Mouse (Mus musculus) B cell, adult 2 months (primary cell): Measurements from ENCODE around the gene Icosl.
A peak's percentile ranks its signal among the peaks of the same experiment; 100 is the strongest.
"Not testable (repeated sequence)": the region's sequence is repeated elsewhere in the genome, so short reads cannot be mapped to it uniquely, and the experiment has no call there.

Experiments
- DNase-seq, 2 experiments: peaks; one replicate each; pipeline ENCODE4 v3.0.0; 2022

Gene Icosl

DNA sequence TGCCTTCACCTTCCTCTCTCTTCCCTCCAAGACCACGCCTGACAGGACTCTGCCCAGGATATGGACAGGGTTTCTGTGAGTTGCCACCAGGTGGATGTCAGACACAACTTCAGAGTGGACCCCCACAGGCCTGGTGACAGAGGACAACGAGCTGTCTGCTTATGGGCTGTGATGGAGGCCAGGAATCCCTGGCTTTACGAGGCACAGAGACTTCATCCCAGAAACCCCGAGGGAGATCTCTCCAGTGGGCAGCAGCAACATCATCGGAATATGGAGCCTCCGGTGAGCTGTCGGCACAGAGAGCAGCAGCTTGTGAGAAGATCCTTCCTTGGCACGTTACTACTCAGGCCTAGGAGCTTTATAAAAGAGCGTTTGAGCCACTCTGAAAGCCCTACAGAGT, 8.8 kb downstream of the Icosl start:
- DNase-seq, result no peak

GRCm38 (mm10) chr10:78078276-78078675, 9.2 kb downstream of the Icosl start:
- DNase-seq, result no peak

GRCm38 (mm10) chr10:78079955-78080591, 11.0 kb downstream of the Icosl start:
- DNase-seq, result no peak

DNA sequence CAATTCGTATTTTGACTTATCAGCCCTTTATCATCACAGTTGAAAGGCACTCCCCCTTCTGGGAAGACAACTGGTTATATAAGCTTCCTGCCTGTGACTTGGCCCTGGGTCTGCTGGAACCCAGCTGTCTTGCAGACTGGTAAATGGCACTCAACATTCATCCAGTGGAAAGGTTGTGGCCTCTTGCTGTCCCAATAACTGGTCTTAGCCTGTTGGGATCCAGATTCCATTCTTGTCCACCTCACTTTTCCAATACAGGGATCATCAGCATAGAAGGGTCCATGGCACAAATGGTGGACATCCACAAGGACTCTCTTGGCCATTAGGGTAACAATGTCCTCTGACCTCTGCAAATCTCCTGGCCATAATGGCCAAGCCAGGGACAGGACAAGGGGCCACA, 15.0 kb downstream of the Icosl start:
- no peak for DNase-seq

DNA sequence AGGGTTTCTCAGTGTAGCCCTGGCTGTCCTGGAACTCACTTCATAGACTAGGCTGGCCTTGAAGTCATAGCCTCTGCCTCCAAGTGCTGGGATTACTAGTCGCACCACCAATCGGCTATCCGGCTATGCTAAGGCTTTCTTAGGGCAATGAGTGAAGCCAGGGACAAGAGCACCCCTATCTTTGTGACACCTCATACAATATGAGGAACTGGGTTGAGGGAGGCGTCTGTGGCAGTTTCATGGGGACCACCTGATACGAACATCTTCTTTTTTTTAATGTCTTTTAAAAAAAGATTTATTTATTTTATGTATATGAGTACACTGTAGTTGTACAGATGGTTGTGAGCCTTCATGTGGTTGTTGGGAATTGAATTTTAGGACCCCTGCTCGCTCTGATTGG, 16.6 kb downstream of the Icosl start:
- peak; percentile 42 to 51 for DNase-seq

DNA sequence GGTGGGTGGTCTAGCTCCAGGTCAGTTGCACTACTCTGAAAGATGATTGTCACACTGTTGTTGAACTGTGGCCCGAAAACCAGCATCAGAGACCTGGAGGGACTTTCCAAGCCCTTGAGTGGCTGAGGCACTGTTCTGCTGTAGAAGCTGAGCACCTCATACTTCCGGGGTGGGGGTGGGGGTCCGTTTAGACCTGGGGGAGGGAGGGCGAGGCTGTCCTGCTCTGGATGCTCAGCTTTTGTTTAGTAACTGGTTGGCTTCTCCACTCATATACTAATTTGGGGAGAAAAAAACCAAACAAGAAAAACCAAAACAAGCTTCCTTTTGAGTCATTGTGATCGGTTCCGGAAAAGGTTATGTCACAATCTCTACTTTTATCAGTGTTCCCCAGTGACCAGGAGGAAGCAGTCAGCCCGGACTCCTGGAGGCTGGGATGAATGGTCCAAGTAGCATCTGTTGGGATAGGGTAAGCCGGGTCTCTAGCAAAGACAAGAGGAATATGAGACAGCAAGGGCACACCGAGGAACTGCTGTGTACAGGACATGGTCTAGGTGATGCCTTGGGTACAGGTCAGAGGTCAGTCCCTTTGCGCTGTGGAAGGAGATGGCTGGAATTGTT, 17.5 kb downstream of the Icosl start:
- DNase-seq, result peak; percentile 75 to 79

DNA sequence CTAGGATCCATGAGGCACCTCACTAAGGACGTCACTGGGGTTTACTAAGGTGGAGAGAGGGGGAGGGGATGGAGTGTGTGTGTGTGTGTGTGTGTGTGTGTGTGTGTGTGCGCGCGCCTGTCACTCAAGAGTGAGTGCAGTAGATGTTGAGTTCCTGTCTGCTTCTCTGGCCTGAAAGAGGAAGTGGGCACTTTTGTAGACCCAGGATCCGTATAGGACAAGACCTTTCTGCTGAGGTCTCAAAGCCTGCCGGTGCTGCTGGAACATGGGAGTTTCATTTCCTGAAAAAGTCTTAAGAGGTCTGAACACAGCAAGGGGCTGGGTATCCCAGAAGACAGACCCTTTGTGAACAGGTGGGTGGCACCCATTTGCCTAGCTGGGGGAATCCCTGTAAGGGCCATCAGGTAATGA, 18.0 kb downstream of the Icosl start:
- DNase-seq, result peak; percentile 81 to 84

DNA sequence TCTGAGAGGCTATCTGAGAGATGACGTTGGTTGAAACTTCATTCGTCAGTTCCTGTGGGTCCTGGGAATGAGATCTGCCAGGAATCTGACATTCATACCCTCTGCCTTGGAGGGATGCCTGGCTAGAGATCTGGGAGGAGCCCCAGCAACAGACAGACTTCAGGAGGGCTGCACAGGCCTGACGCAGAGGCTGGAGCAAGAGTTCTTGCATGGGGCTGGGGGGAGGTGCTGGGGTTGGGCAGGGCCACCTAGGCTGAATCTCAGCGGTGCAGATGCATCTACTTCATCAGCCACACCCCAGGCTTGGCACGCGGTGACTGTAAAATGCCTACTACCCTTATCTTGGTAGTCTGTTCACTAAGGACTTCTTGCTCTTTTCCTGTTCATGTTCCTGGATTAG, 21.1 kb downstream of the Icosl start:
- DNase-seq, result peak; percentile 57 to 63

DNA sequence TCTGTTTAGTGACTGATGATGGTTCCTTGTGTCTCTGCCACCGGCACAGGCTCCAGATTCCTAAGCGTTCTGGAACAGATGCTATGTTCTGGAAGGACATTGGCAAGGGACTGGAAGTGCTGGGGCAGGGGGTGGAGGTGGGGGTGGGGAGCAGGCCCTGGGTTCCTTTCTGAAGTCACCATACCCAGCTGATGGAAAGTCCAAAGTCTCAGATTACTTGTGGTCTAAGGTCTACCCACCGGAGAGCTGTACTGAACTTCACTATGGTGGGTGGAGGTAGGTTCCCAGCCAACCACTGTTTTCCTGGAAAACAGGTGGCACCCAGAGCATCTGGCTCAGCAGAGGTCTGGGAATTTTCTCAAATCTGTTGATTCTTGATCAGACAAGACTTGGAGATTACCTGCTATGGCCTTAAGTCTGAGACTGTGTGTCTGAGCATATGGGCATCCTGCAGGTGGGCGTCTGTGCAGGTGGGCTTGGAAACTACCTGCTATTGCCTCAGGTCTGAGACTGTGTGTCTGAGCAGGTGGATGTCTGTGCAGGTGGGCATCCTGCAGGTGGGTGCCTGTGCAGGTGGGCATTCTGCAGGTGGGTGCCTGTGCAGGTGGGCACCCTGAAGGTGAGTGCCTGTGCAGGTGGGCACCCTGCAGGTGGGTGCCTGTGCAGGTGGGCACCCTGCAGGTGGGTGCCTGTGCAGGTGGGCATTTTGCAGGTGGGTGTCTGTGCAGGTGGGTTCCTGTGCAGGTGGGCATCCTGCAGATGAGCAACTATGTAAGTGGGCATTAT, 21.8 kb downstream of the Icosl start:
- DNase-seq, result no peak

- DNase-seq, result peak; percentile 79 to 82
Observed at GRCm38 (mm10) chr10:78091865-78092724, 23.0 kb downstream of the Icosl start.

- DNase-seq, result peak; percentile 93 to 97
Observed at GRCm38 (mm10) chr10:78092725-78093029, 23.6 kb downstream of the Icosl start.

GRCm38 (mm10) chr10:78095221-78095620, 26.1 kb downstream of the Icosl start:
- no peak for DNase-seq

GRCm38 (mm10) chr10:78095954-78096931, 27.1 kb downstream of the Icosl start:
- DNase-seq, result no peak

GRCm38 (mm10) chr10:78099860-78100259, 30.8 kb downstream of the Icosl start:
- DNase-seq, result not testable (repeated sequence)

- no peak for DNase-seq
Observed at GRCm38 (mm10) chr10:78100989-78101780, 32.1 kb downstream of the Icosl start.

- DNase-seq, result no peak
Observed at GRCm38 (mm10) chr10:78104555-78105490, 35.7 kb downstream of the Icosl start.

DNA sequence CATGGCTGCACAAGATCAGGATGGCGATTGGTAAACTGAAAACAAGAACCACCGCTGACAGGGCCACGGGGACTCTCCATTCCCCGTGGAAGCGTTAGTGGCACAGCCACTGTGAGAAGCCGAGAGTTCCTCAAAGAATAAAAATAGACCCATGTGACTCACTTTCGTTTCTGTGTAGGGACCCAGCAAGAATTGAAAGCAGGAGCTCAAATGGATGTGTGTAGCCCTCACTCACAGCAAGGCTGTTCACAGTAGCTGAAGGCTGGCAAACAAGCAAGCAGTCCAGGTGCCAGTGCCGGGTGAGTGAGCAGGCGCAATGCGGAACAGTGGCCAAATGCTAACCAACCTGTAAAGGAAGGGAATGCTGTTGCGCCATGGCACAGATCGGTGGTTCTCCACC, 36.4 kb downstream of the Icosl start:
- peak; percentile 64 to 66 for DNase-seq

GRCm38 (mm10) chr10:78114521-78115092, 45.5 kb downstream of the Icosl start:
- no peak for DNase-seq

- no peak for DNase-seq
Observed at GRCm38 (mm10) chr10:78115153-78115552, 46.1 kb downstream of the Icosl start.

DNA sequence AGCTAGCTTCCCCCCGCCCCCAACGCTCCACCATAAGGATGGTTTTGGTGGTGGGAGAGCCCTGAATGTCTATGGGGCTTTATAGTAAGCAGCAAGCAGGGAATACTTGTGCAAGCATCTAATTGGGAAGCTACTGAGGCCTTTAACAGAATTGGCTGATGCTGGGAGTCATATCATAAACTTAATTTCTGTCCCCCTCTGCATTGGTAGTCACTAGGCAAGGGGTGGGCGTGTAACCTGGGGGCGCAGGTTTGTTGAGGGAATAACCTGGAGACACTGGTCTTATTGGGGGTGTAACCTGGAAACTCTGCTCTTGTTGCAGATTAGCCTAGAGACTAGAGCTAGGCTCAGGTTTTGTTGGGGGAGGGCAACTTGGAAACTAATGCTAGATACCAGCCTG, 50.3 kb downstream of the Icosl start:
- DNase-seq, result no peak
